Mouse (Mus musculus) stomach, postnatal 0 days (tissue): Measurements from ENCODE around the gene Mapk11.

ENCODE experiments used
- CTCF ChIP-seq: IDR thresholded peaks from 2 replicates; pipeline ENCODE4 v1.5.1; 2016; ENCODE audit warnings: antibody characterized with exemption, low read depth, mild to moderate bottlenecking, moderate library complexity
- EP300 ChIP-seq: optimal IDR thresholded peaks from 2 replicates; pipeline ENCODE3; 2016; ENCODE audit warnings: antibody characterized with exemption

DNA sequence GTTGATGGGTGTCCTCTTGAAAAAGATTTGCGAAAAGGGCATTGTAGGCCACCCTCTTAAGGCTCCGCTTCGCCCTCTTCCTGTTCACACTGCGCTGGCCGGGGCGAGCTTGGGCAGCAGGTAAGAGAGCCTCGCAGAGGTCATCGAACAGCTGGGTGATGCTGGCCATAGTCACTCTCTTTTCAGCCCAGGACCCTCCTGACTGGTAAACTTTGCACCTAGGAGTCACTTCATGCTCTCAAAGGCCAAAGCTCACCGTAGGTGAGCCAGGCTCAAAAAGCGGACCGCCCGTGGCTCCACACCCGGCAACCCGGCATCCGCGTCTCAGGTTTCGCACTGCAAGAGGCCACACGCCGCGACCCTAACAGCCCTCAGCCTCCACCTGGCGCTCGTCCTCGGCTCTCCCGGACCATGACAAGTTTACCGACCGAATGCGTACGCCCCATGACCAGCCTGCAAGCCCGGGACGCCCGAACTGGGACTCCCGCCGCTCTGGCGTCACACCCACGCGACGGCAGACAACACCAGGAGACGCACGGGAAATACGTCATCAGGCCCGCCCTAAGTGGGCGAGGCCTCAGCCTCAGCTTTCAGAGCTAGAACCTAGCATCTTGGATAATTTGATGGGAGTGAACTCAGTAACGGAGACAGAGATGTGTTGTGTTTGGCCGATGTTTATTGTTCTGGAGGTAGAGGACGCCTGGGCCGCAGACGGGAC lies 26.6 kb downstream of the Mapk11 start, which contains the start of gene Tubgcp6:
- TF ChIP-seq CTCF (no peak), EP300 (no peak)
